In the genomic region with DNA sequence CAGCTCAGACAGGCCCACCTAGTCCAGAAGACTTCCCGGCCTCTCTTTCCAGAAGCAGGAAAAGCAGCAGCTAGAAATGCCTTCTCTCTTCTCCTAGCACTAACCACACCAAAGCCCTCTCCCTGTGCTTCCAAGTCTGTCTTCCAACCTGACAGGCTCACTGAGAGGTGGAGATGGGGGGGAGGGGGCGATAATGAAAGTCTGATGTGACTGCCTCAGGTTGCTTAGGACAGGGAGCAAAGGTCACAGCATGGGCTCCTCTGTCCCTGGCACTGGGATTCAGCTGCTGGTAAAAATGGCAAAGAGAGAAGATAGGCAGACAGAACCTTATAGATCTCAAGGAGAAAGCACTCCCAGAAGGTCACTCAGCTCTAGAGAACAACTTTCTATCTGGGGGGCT, we compare ENCODE assay signal across 10 mouse cellular contexts.
DNase-seq lines count a peak whose midpoint lies in the region; ATAC-seq and TF ChIP-seq lines count a peak whose summit lies in the region.
"Had no signal": no experiment of that assay in that cellular context is flagged by ENCODE, and none has a peak within 500 bp of the region (broad histone marks: within the 10 kb centered on the region; RNA-seq: fewer than 3 reads in every experiment).

No protein-coding gene starts in this region.

- H3K36me3 ChIP-seq in lung, embryonic 14.5 days (ENCODE audit: insufficient read depth) = no peaks in the 10 kb centered on the region
- 0 out of 2 replicates have a peak, but pooled peaks cover 6% of the 10 kb centered on the region for H3K36me3 ChIP-seq in embryonic facial prominence, embryonic 12.5 days
- no peaks in the 10 kb centered on the region for H3K36me3 ChIP-seq in hindbrain, embryonic 16.5 days (ENCODE audit: control insufficient read depth, insufficient read depth, low read length)
- H3K36me3 ChIP-seq in small intestine, adult 2 months (ENCODE audit: control insufficient read depth, insufficient read depth, low read length) = no peaks in the 10 kb centered on the region

- TF ChIP-seq POLR2A in small intestine, adult 2 months (IDR thresholded peaks at IDR 0.05; ENCODE audit: low read depth, low read length) = no peak

- ATAC-seq in lung, embryonic 14.5 days (ENCODE audit: insufficient read depth) = no peak
- ATAC-seq in embryonic facial prominence, embryonic 12.5 days (ENCODE audit: insufficient number of reproducible peaks, insufficient read depth, low FRiP score, low TSS enrichment) = no peak
- no peak for ATAC-seq in hindbrain, embryonic 16.5 days

- no peak overlapping the region for H3K9ac ChIP-seq in lung, embryonic 14.5 days
- no peak overlapping the region for H3K9ac ChIP-seq in embryonic facial prominence, embryonic 12.5 days
- H3K9ac ChIP-seq in hindbrain, embryonic 16.5 days (ENCODE audit: low read depth, low read length) = no peak overlapping the region

- DNase-seq in lung, embryonic 14.5 days = no peak
- no peak for DNase-seq in lung, postnatal 10 days
- DNase-seq in adrenal gland, adult 8-10 months = no peak
- DNase-seq in testis, postnatal 14 days (ENCODE audit: low spot score) = no peak
- DNase-seq: cerebellum, adult 18-20 months; gastrocnemius, postnatal 25 days had no signal

- no peaks in the 10 kb centered on the region for H3K27me3 ChIP-seq in lung, embryonic 14.5 days (ENCODE audit: insufficient read depth, low read length)
- H3K27me3 ChIP-seq in embryonic facial prominence, embryonic 12.5 days = no peaks in the 10 kb centered on the region
- no peaks in the 10 kb centered on the region for H3K27me3 ChIP-seq in hindbrain, embryonic 16.5 days (replicated peaks; ENCODE audit: control insufficient read depth, insufficient read depth, low read length)
- no peaks in the 10 kb centered on the region for H3K27me3 ChIP-seq in small intestine, adult 2 months (ENCODE audit: control insufficient read depth, insufficient read depth, low read length)

- peaks cover 24% of the 10 kb centered on the region for H3K4me1 ChIP-seq in lung, embryonic 14.5 days (ENCODE audit: insufficient read depth)
- H3K4me1 ChIP-seq in embryonic facial prominence, embryonic 12.5 days = peaks cover 50% of the 10 kb centered on the region
- peaks cover 31% of the 10 kb centered on the region for H3K4me1 ChIP-seq in hindbrain, embryonic 16.5 days (ENCODE audit: control insufficient read depth, insufficient read depth, low read depth, low read length)
- H3K4me1 ChIP-seq in small intestine, adult 2 months (ENCODE audit: control insufficient read depth, insufficient read depth, insufficient read length, low read length) = no peaks in the 10 kb centered on the region

- TF ChIP-seq CTCF in lung, embryonic 14.5 days (IDR thresholded peaks at IDR 0.05; ENCODE audit: low read depth) = no peak
- TF ChIP-seq CTCF in small intestine, adult 2 months (IDR thresholded peaks at IDR 0.05; ENCODE audit: extremely low read depth, insufficient read length, insufficient replicate concordance, low read depth, low read length) = no peak

- H3K4me3 ChIP-seq in lung, embryonic 14.5 days (ENCODE audit: low read depth, low read length) = no peak overlapping the region
- H3K4me3 ChIP-seq in embryonic facial prominence, embryonic 12.5 days = no peak overlapping the region
- no peak overlapping the region for H3K4me3 ChIP-seq in hindbrain, embryonic 16.5 days (ENCODE audit: low read length)
- no peak overlapping the region for H3K4me3 ChIP-seq in small intestine, adult 2 months (ENCODE audit: low read depth, low read length)
- H3K4me3 ChIP-seq: left cerebral cortex, adult 2 months had no signal

- H3K4me2 ChIP-seq in lung, embryonic 14.5 days = peak overlapping the region; percentile 50; the same call in 1 of the 2 replicates
- H3K4me2 ChIP-seq in embryonic facial prominence, embryonic 12.5 days (replicated peaks) = peak overlapping the region; percentile 43
- no peak overlapping the region for H3K4me2 ChIP-seq in hindbrain, embryonic 16.5 days (ENCODE audit: low read length)

- H3K27ac ChIP-seq in lung, embryonic 14.5 days (ENCODE audit: low read depth) = peak overlapping the region; percentile 92
- H3K27ac ChIP-seq in embryonic facial prominence, embryonic 12.5 days = peak overlapping the region; percentile 94
- peak overlapping the region; percentile 52 for H3K27ac ChIP-seq in hindbrain, embryonic 16.5 days (ENCODE audit: low read depth, low read length)
- 0 out of 2 replicates have a peak overlapping the region, but pooled peaks have one; percentile 85 for H3K27ac ChIP-seq in small intestine, adult 2 months (ENCODE audit: insufficient read depth, low read depth, low read length)
- H3K27ac ChIP-seq: left cerebral cortex, adult 2 months had no signal

- H3K9me3 ChIP-seq in lung, embryonic 14.5 days (ENCODE audit: low read depth, low read length) = no peaks in the 10 kb centered on the region
- H3K9me3 ChIP-seq in embryonic facial prominence, embryonic 12.5 days = no peaks in the 10 kb centered on the region
- no peaks in the 10 kb centered on the region for H3K9me3 ChIP-seq in hindbrain, embryonic 16.5 days (ENCODE audit: control insufficient read depth, low read length)

- WGBS in lung, embryonic 14.5 days = 23% methylated on average over 2 of the region's 2 CpGs
- 20% methylated on average over 2 of the region's 2 CpGs for WGBS in embryonic facial prominence, embryonic 12.5 days
- WGBS in hindbrain, embryonic 16.5 days = 33% methylated on average over 2 of the region's 2 CpGs
- 52% methylated on average over 2 of the region's 2 CpGs for WGBS in small intestine, adult 2 months
